Mouse (Mus musculus) embryo, embryonic 10.5 days (tissue): ENCODE results near the gene Gm37240.

Source experiments
- DNase-seq: peaks from one replicate; pipeline ENCODE4 v3.0.0-alpha.2; 2015; ENCODE audit warnings: low spot score

Gene Gm37240

GRCm38 (mm10) chr3:84753816-84754215, 1133.5 kb downstream of the Gm37240 start:
- DNase-seq = no peak

- no peak for DNase-seq
Measured at GRCm38 (mm10) chr3:84749222-84749621, 1138.1 kb downstream of the Gm37240 start.

- DNase-seq = no peak
Measured at GRCm38 (mm10) chr3:84748139-84748538, 1139.2 kb downstream of the Gm37240 start.

- no peak for DNase-seq
Measured at GRCm38 (mm10) chr3:84745537-84746189, 1141.7 kb downstream of the Gm37240 start.

GRCm38 (mm10) chr3:84744707-84745106, 1142.6 kb downstream of the Gm37240 start:
- DNase-seq = no peak

- DNase-seq = no peak
Measured at GRCm38 (mm10) chr3:84740050-84740596, 1147.2 kb downstream of the Gm37240 start.

- DNase-seq = no peak
Measured at GRCm38 (mm10) chr3:84737137-84737536, 1150.2 kb downstream of the Gm37240 start.

- DNase-seq = no peak
Measured at GRCm38 (mm10) chr3:84735716-84736115, 1151.6 kb downstream of the Gm37240 start.

GRCm38 (mm10) chr3:84732516-84732915, 1154.8 kb downstream of the Gm37240 start:
- no peak for DNase-seq

- peak; percentile 57 for DNase-seq
Measured at GRCm38 (mm10) chr3:84732016-84732502, 1155.3 kb downstream of the Gm37240 start.

- no peak for DNase-seq
Measured at GRCm38 (mm10) chr3:84731403-84732015, 1155.8 kb downstream of the Gm37240 start.

GRCm38 (mm10) chr3:84731003-84731402, 1156.3 kb downstream of the Gm37240 start:
- no peak for DNase-seq

GRCm38 (mm10) chr3:84729806-84730205, 1157.5 kb downstream of the Gm37240 start:
- DNase-seq = no peak

GRCm38 (mm10) chr3:84723996-84724395, 1163.3 kb downstream of the Gm37240 start:
- DNase-seq = no peak

- DNase-seq = no peak
Measured at GRCm38 (mm10) chr3:84722680-84723079, 1164.6 kb downstream of the Gm37240 start.

GRCm38 (mm10) chr3:84715073-84715768, 1172.1 kb downstream of the Gm37240 start:
- no peak for DNase-seq

GRCm38 (mm10) chr3:84712941-84713340, 1174.4 kb downstream of the Gm37240 start:
- DNase-seq = no peak

GRCm38 (mm10) chr3:84710723-84711122, 1176.6 kb downstream of the Gm37240 start:
- DNase-seq = no peak

- DNase-seq = no peak
Measured at GRCm38 (mm10) chr3:84709967-84710366, 1177.4 kb downstream of the Gm37240 start.

GRCm38 (mm10) chr3:84709100-84709499, 1178.2 kb downstream of the Gm37240 start:
- no peak for DNase-seq

- no peak for DNase-seq
Measured at GRCm38 (mm10) chr3:84708469-84708868, 1178.8 kb downstream of the Gm37240 start.

GRCm38 (mm10) chr3:84705224-84705623, 1182.1 kb downstream of the Gm37240 start:
- no peak for DNase-seq
